Mouse (Mus musculus): ENCODE results near the gene Prrt1. TPM values are rescaled to one million over a fixed set of nuclear protein-coding genes. Genes with fewer than 3 reads are reported as not detected.

The Prrt1 gene
- total and polyA plus RNA-seq, 2 experiments from 2014 or later, result 11.4 to 15.1 TPM

DNA sequence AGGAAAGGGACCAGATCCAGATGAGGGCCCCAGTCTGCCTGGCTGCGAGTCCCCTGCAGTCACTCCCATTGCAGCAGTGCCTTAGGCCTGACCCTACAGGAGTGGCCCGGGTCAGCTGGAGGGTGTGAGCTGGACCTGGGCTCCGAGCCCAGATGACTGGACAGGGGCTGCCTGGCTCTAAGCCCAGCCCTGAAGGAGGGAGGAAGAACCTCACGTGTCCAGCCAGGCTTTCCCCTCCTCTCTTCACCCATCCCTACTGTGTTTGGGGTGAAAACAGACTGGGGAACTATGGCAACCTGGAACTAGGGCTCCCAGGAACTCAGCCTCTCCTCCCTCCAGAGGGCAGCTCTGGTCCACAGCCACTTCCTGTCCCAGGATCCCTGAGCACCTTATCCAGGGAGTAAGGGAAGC lies 26.3 kb downstream of the Prrt1 start:
- H3K27ac ChIP-seq (ENCODE audit: low read depth, low read length), result no peak overlapping the region
- TF ChIP-seq CTCF (IDR thresholded peaks at IDR 0.05; ENCODE audit: low read depth), result peak; percentile 22; the same call in 1 of the 2 replicates
- no peak overlapping the region for H3K4me3 ChIP-seq (ENCODE audit: low read depth, low read length)
- H3K36me3 ChIP-seq (ENCODE audit: insufficient read depth), result peaks cover 40% of the 10 kb centered on the region
- no peaks in the 10 kb centered on the region for H3K4me1 ChIP-seq (ENCODE audit: insufficient read depth)
- peaks cover 4% of the 10 kb centered on the region; the same call in 1 of the 2 replicates for H3K27me3 ChIP-seq (ENCODE audit: insufficient read depth, low read length)
- H3K9ac ChIP-seq, result no peak overlapping the region
- no peak overlapping the region for H3K4me2 ChIP-seq (ENCODE audit: low read depth)
- H3K9me3 ChIP-seq (ENCODE audit: low read length), result no peaks in the 10 kb centered on the region
- peak; percentile 31 for DNase-seq
- WGBS, result 36% methylated on average over 4 of the region's 4 CpGs
- peak; percentile 68 for ATAC-seq

DNA sequence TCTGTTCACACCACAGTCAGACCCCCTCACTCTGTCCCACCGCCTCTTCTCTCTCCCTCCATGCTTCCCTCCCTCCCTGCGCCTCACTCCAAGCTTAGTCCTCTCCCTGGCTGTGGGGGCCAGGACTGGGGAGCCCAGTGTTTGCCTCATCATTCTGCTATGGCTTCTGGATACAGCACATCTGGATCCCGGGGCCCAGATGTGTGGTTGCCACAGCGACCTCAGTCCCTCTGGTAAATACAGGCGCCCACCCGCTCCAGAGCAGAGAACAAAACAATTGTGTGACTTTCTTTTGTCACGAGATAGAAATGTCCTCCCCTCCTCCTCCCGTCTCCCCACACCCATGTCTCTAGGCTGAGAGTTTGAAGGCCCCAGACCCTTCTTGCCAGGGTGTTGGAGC lies 27.3 kb downstream of the Prrt1 start:
- TF ChIP-seq CTCF (IDR thresholded peaks at IDR 0.05; ENCODE audit: low read depth), result no peak
- DNase-seq (no peak), ATAC-seq (no peak)
- WGBS, result 47% methylated on average over 8 of the region's 8 CpGs
- no peaks in the 10 kb centered on the region for H3K4me1 ChIP-seq (ENCODE audit: insufficient read depth)
- H3K36me3 ChIP-seq (ENCODE audit: insufficient read depth), result peaks cover 29% of the 10 kb centered on the region
- no peaks in the 10 kb centered on the region for H3K9me3 ChIP-seq (ENCODE audit: low read length)
- H3K4me3 ChIP-seq (ENCODE audit: low read depth, low read length), result no peak overlapping the region
- no peak overlapping the region for H3K27ac ChIP-seq (ENCODE audit: low read depth, low read length)
- H3K27me3 ChIP-seq (ENCODE audit: insufficient read depth, low read length), result peaks cover 4% of the 10 kb centered on the region; the same call in 1 of the 2 replicates
- H3K9ac ChIP-seq, result no peak overlapping the region
- H3K4me2 ChIP-seq (ENCODE audit: low read depth), result no peak overlapping the region

DNA sequence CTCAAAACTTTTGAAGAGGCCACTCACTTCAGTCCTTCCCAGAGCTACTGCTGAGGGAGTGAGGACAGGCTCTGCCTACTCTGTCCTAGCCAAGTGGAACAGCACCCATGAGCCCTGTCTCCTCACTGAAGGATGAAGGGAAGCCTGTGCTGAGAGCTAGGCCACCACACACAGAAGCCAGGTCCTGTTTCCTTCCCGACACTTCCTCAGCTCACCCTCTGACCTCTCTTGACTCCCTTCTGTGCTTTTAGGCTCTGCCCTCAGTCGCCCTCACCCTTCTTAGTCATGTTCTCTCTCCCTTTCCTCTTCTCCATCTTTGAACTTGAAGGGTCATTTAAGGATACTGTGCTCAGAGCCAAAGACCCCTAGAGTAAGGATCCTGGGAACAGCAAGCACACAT lies 27.9 kb downstream of the Prrt1 start:
- 53% methylated on average over 2 of the region's 2 CpGs for WGBS
- H3K9ac ChIP-seq, result no peak overlapping the region
- H3K9me3 ChIP-seq (ENCODE audit: low read length), result no peaks in the 10 kb centered on the region
- peaks cover 23% of the 10 kb centered on the region for H3K36me3 ChIP-seq (ENCODE audit: insufficient read depth)
- H3K27me3 ChIP-seq (ENCODE audit: insufficient read depth, low read length), result peaks cover 4% of the 10 kb centered on the region; the same call in 1 of the 2 replicates
- DNase-seq, result no peak
- H3K4me3 ChIP-seq (ENCODE audit: low read depth, low read length), result no peak overlapping the region
- TF ChIP-seq CTCF (IDR thresholded peaks at IDR 0.05; ENCODE audit: low read depth), result no peak
- ATAC-seq, result no peak
- H3K4me1 ChIP-seq (ENCODE audit: insufficient read depth), result no peaks in the 10 kb centered on the region
- H3K4me2 ChIP-seq (ENCODE audit: low read depth), result no peak overlapping the region
- H3K27ac ChIP-seq (ENCODE audit: low read depth, low read length), result no peak overlapping the region

DNA sequence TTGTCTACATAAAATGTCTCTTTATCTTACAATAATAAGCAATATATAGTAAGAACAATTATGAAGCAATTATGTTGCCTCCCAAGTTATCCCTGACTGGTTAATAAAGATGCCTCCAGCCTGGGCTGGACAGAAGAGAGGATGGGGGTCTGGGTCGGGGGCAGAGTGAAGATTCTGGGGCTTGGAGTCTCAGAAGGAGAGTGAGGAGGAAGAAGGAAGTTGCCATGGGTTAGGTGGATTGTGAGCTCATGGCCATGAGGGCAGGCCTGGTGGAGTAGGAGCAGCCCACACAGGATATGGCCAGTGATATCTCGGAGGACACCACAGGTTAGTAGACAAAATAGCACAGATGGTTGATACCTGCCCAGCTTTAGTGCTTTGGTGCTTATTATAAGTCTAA lies 28.8 kb downstream of the Prrt1 start:
- TF ChIP-seq CTCF (IDR thresholded peaks at IDR 0.05; ENCODE audit: low read depth), result no peak
- Histone ChIP-seq H3K27me3 (ENCODE audit: insufficient read depth, low read length) (peaks cover 4% of the 10 kb centered on the region; the same call in 1 of the 2 replicates), H3K4me3 (ENCODE audit: low read depth, low read length) (no peak overlapping the region), H3K9ac (no peak overlapping the region), H3K4me2 (ENCODE audit: low read depth) (no peak overlapping the region), H3K27ac (ENCODE audit: low read depth, low read length) (no peak overlapping the region), H3K4me1 (ENCODE audit: insufficient read depth) (no peaks in the 10 kb centered on the region), H3K36me3 (ENCODE audit: insufficient read depth) (peaks cover 14% of the 10 kb centered on the region), H3K9me3 (ENCODE audit: low read length) (no peaks in the 10 kb centered on the region)
- DNase-seq, result no peak
- ATAC-seq, result no peak
- 79% methylated on average over 2 of the region's 2 CpGs for WGBS

DNA sequence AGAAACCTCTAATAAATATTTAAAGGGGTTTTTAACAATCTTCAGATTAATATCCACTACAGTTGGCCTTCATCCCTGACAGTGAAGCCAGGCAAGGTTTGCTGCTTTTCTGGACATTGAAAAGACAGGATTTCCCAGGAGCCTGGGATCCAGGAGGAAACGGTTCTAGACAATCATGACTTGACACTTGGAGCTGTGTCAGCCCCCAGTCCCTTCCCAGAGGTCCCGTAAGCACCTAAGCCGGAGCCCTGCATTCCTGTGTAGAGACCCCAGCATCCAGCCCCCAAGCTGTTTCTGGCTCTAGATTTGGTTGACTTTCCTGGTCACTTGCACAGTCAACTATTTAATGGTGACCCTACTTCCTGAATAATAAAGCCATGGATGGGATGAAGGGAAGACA lies 29.3 kb downstream of the Prrt1 start:
- Histone ChIP-seq H3K4me3 (ENCODE audit: low read depth, low read length) (no peak overlapping the region), H3K9ac (no peak overlapping the region), H3K4me2 (ENCODE audit: low read depth) (no peak overlapping the region), H3K36me3 (ENCODE audit: insufficient read depth) (peaks cover 10% of the 10 kb centered on the region), H3K27me3 (ENCODE audit: insufficient read depth, low read length) (peaks cover 4% of the 10 kb centered on the region; the same call in 1 of the 2 replicates), H3K27ac (ENCODE audit: low read depth, low read length) (no peak overlapping the region), H3K9me3 (ENCODE audit: low read length) (no peaks in the 10 kb centered on the region), H3K4me1 (ENCODE audit: insufficient read depth) (no peaks in the 10 kb centered on the region)
- ATAC-seq (no peak), DNase-seq (no peak)
- WGBS, result 84% methylated on average over 3 of the region's 3 CpGs
- no peak for TF ChIP-seq CTCF (IDR thresholded peaks at IDR 0.05; ENCODE audit: low read depth)

DNA sequence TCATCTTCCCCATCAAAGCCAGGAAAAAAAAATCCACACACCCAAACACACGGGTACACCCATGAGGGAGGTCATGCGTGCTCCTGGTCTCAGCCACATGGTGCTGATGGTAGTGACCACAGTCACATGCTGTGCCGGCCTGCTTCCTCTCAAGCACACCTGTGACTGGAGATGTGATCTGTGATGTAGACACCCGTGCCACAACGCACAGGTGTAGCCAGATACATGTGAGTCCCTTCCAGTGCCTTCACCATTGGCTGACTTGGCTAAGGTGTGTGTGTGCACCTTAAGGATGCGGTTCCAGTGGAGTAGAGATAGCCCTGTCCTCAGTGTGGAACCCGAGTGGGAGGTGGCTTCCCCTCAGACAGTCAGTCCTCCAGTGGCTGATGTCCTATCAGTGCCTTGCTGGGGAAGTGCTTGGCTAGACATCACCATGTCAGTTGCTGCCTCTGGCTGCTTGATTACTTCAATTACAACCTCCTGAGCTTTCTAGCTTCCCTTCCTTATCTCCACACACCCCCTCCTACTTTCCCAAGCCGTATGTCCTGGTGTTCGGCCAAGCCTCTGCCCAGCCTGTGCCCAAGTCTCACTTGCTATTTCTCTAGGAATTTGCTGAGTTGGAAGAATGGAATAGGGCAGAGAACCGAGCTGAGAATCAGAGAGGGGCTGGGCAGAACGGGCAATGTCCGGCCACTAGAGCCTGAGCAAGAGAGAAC lies 30.0 kb downstream of the Prrt1 start:
- peaks cover 4% of the 10 kb centered on the region; the same call in 1 of the 2 replicates for H3K27me3 ChIP-seq (ENCODE audit: insufficient read depth, low read length)
- no peak overlapping the region for H3K27ac ChIP-seq (ENCODE audit: low read depth, low read length)
- no peak overlapping the region for H3K4me3 ChIP-seq (ENCODE audit: low read depth, low read length)
- TF ChIP-seq CTCF (IDR thresholded peaks at IDR 0.05; ENCODE audit: low read depth), result no peak
- H3K9ac ChIP-seq, result no peak overlapping the region
- H3K4me1 ChIP-seq (ENCODE audit: insufficient read depth), result no peaks in the 10 kb centered on the region
- no peak overlapping the region for H3K4me2 ChIP-seq (ENCODE audit: low read depth)
- ATAC-seq, result no peak
- no peaks in the 10 kb centered on the region for H3K9me3 ChIP-seq (ENCODE audit: low read length)
- H3K36me3 ChIP-seq (ENCODE audit: insufficient read depth), result peaks cover 4% of the 10 kb centered on the region
- WGBS, result 65% methylated on average over 12 of the region's 12 CpGs
- DNase-seq, result no peak

DNA sequence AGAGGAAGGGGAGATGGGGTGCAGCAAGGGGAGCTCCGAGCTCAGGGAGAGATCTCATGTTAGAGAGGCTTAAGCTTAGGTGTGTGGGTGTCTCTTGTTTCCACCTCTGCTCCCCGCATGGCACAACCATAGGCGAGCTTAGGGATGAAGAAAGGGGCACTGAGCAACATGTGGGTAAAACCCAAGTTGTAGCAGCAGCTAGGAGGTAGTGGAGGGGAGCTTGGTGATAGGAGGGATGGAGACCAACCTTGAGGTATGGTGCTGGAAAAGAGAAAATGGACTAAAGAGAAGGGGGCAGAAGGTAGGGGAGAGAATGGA lies 30.5 kb downstream of the Prrt1 start:
- no peak overlapping the region for H3K4me2 ChIP-seq (ENCODE audit: low read depth)
- no peak for DNase-seq
- WGBS, result 70% methylated on average over 3 of the region's 3 CpGs
- no peak for TF ChIP-seq CTCF (IDR thresholded peaks at IDR 0.05; ENCODE audit: low read depth)
- no peak overlapping the region for H3K9ac ChIP-seq
- H3K36me3 ChIP-seq (ENCODE audit: insufficient read depth), result no peaks in the 10 kb centered on the region
- ATAC-seq, result no peak
- no peaks in the 10 kb centered on the region for H3K4me1 ChIP-seq (ENCODE audit: insufficient read depth)
- no peak overlapping the region for H3K27ac ChIP-seq (ENCODE audit: low read depth, low read length)
- no peak overlapping the region for H3K4me3 ChIP-seq (ENCODE audit: low read depth, low read length)
- H3K9me3 ChIP-seq (ENCODE audit: low read length), result no peaks in the 10 kb centered on the region
- peaks cover 4% of the 10 kb centered on the region; the same call in 1 of the 2 replicates for H3K27me3 ChIP-seq (ENCODE audit: insufficient read depth, low read length)

Measured in forebrain, postnatal 0 days (tissue).